Mouse (Mus musculus) layer of hippocampus, adult 18-20 months (tissue): Measurements from ENCODE around the gene Rpa3. TPM values are rescaled to one million over a fixed set of nuclear protein-coding genes. Genes with fewer than 3 reads are reported as not detected.

ENCODE experiments used
- DNase-seq, 2 experiments: peaks; one replicate each; pipeline ENCODE4 v3.0.0; 2022; ENCODE audit warnings: low spot score in 2 of 2
- long read RNA-seq: library from polyadenylated mRNA; stranded (forward); transcript quantifications from one replicate; pipeline ENCODE4 v2.0.0, GENCODE M21; 2021
- total RNA-seq, 2 experiments: library from RNA; stranded (reverse); gene quantifications; 2 replicates each; pipeline ENCODE4 v1.2.3; 2021

Rpa3 gene
- total RNA-seq, result 10 to 100 TPM; 13.1 to 14.3 TPM
- long read RNA-seq, transcript Rpa3-201 (4 exons, 670 nt), result major isoform, 17 of 20 reads
- long read RNA-seq, partial matches to known transcripts, result 1 of 20 reads
- long read RNA-seq, other reads (novel, unspliced or antisense), result 2 of 20 reads

GRCm38 (mm10) chr6:8259004-8259666, at the start of gene Rpa3, which contains the start of the genes Umad1 and Gm45062:
TSS of gene Rpa3 (minus strand) at chr6:8259173.
TSS of gene Umad1 (plus strand) at chr6:8259288.
TSS of gene Gm45062 (plus strand) at chr6:8259450.
- peak; percentile 98 to 99 for DNase-seq

GRCm38 (mm10) chr6:8307878-8308775, 49.2 kb upstream of the Rpa3 start:
- no peak for DNase-seq

GRCm38 (mm10) chr6:8299066-8299863, 40.3 kb upstream of the Rpa3 start:
- peak in 1 of 2 experiments; percentile 17 for DNase-seq

GRCm38 (mm10) chr6:8294048-8294784, 35.2 kb upstream of the Rpa3 start:
- DNase-seq, result no peak

GRCm38 (mm10) chr6:8288755-8289580, 30.0 kb upstream of the Rpa3 start:
- no peak for DNase-seq

GRCm38 (mm10) chr6:8286146-8286545, 27.2 kb upstream of the Rpa3 start:
- DNase-seq, result no peak

- no peak for DNase-seq
Measured at GRCm38 (mm10) chr6:8285401-8285960, 26.5 kb upstream of the Rpa3 start.

- DNase-seq, result no peak
Measured at GRCm38 (mm10) chr6:8283255-8283654, 24.3 kb upstream of the Rpa3 start.

GRCm38 (mm10) chr6:8278426-8279002, 19.5 kb upstream of the Rpa3 start:
- no peak for DNase-seq

GRCm38 (mm10) chr6:8276431-8276830, 17.5 kb upstream of the Rpa3 start:
- DNase-seq, result no peak

GRCm38 (mm10) chr6:8275098-8275497, 16.1 kb upstream of the Rpa3 start:
- DNase-seq, result peak; percentile 50 to 91

GRCm38 (mm10) chr6:8274387-8275054, 15.5 kb upstream of the Rpa3 start:
- DNase-seq, result peak in 1 of 2 experiments; percentile 37

- DNase-seq, result no peak
Measured at GRCm38 (mm10) chr6:8271047-8271446, 12.1 kb upstream of the Rpa3 start.

- no peak for DNase-seq
Measured at GRCm38 (mm10) chr6:8259667-8260044, 683 bp upstream of the Rpa3 start.

- DNase-seq, result no peak
Measured at GRCm38 (mm10) chr6:8258316-8258715, 657 bp downstream of the Rpa3 start.

GRCm38 (mm10) chr6:8228596-8228995, 30.4 kb downstream of the Rpa3 start:
- DNase-seq, result no peak

GRCm38 (mm10) chr6:8227035-8227434, 31.9 kb downstream of the Rpa3 start:
- DNase-seq, result peak; percentile 17 to 59

- no peak for DNase-seq
Measured at GRCm38 (mm10) chr6:8210661-8211060, 48.3 kb downstream of the Rpa3 start.
